Mouse (Mus musculus) telencephalon, adult 2 months (tissue): ENCODE data around the gene Hipk2.
"Not testable (repeated sequence)": the region's sequence is repeated elsewhere in the genome, so short reads cannot be mapped to it uniquely, and the experiment has no call there.

ENCODE experiments used
- DNase-seq: peaks from one replicate; pipeline ENCODE4 v3.0.0-alpha.2; 2011; ENCODE audit warnings: low read depth, low spot score

Gene Hipk2

DNA sequence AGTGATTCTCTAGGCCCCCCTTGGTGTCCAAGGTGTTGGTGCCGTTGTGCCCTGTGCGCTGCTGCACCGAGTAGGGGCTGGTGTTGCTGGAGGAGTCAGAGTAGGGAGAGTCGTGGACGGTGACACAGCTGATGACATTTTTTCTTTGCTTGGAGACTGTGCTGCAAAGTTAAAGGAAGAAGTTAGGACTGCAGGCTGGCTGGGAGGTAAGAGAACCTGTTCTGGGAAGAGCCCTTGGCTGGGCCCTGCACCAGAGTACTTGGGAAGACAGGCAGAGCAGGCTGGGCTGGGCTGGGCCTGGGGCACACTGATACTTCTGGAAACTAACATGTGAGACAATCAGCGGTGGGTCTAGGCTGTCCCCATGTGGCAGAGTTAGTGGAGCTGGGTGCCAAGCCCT is 172.4 kb downstream of the Hipk2 start:
- no peak for DNase-seq

DNA sequence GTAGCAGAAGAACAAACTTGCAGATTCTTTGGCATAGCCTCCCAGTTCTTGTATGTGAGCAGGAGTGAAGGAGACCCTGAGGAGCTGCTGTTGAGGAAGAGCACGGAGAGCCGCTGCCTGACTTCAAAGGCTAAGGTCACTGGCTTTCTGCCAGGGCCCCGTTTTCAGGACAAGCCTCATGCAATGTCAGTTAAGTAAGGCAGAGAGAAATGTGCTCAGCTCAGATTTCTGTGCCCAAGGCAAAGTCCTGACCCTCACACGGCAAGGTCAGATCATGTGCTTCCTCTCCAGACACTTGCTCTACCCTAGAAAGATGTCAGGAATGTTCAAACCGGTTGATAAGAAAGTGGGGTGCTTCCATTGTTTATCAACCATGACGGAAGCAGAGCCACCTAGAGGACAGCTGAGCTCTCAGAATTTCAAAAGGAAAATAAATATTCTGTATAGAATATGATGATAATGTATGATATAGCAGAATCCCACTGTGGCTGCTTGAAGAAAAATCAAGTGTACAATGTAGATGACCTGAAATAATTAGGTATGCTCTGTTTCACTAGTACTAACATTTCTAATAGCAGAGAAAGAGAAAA is 173.1 kb downstream of the Hipk2 start:
- DNase-seq, result no peak

DNA sequence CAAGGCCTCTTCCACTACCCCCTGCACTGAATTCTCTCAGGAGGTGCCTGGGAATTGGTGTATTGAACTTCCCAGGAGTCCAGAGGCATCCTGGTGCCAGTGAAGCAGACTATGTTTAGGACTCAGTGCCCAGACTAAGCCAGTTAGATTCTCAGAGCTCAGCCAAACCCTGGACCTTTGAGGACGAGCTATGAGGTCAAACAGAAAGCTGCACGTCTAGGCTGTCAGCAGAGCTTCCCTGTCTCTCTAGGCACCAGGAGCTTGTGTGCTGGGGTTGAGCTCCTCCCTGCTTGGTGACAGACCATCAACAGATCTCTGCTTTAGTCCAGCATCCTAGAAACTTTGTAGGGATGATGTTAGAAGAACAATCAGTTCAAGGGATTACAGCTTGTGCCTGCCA is 174.5 kb downstream of the Hipk2 start:
- no peak for DNase-seq

DNA sequence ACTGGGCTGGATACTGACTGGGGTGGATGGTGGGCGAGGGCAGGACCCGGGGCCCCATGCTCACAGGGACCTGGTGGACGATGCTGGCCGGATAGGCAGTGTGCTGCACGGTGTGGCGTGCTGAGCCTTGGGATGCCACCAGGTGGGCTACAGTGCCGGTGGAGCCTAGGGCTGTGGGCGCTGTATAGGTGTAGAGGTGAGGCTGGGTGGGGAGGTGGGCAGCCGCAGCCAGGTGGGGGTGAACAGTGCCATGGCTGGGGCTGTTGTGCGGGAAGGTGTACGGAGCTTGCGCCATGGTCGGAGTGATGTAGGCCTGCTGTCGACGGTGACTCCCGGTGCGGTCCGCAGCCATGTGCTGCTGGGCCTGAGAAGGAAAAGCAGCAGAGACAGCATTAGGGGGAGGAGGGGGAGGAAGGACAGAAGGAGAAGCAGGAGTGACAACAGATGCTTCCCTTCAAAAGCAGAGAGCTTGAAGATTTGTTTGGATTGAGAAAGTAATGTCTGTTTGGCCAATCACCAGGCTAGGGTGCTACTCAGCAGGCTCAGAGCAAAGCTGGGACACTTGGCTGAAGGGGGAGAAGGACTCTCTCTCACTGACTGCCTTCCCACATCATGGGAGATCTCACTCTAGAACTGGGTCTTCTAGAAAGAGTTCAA is 177.6 kb downstream of the Hipk2 start:
- DNase-seq, result peak; percentile 36

DNA sequence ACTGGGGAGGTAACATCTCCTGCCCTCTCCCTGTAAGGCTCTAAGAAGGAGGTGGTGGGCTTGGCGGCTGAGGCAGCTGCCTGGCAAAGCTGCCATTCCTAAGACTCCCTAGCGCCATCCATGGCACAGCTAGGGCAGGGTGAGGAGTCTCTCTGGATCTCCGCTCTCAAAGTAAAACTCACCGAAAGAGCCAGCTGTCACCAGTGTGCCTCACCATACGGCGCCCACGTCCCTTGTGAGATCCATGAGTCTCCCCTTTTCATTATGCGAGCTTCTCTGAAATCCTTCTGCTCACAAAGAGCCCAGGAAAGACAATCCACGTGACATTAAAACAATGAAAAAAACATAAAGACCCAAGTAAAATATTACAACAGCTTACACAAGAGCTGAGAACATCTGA is 179.4 kb downstream of the Hipk2 start:
- peak; percentile 41 for DNase-seq

DNA sequence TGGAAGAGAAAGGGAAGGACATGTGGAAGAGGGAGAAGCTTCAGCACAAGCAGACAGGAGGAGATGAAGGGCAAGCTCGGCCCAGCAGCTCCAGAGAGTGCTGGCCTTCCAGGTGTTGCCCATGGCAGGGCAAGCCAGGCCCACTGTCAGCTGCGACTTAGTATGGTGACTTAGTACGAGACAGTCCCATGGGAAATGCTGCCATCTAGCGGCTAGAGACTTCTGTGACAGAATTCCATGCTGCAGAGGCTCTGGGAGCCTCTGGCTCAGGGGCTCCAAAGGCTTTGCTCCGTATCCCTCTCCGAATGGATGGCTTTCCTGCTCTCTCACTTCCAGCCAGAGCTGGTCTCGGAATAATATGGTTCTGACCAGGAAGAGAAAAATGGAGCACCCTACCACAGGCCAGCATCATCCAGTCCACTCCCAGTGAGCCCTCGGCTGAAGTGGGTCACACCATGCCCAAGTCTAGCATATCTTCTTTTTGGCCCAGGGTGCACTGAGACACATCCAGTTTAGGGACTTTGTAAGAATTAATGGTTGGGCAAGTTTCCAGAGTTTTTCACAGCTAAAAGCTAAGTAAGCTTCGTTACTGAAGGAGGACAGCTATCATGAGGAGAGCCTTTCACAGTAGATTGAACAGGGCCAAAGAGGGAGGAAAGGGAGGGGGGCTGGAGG is 180.4 kb downstream of the Hipk2 start:
- DNase-seq, result peak; percentile 81

DNA sequence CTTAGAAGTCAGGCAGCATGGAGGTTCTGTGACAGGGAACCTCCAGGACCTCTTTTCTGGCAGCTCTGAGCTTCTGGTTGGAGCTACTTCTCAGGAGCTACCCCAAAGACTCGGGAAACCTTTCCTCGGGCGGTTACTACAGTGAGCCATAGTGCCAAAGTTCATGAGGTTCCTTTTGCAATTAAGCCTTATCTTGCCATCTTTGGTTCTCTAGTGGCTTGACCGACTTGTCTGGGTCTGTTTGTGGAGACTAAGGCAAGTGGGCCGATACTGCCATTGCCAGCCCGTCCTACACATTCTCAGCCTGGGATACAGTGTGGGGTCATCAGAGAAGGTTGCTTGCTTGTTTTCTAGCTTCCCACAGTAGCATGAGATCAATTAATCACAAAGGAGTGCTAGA is 183.4 kb downstream of the Hipk2 start:
- no peak for DNase-seq

DNA sequence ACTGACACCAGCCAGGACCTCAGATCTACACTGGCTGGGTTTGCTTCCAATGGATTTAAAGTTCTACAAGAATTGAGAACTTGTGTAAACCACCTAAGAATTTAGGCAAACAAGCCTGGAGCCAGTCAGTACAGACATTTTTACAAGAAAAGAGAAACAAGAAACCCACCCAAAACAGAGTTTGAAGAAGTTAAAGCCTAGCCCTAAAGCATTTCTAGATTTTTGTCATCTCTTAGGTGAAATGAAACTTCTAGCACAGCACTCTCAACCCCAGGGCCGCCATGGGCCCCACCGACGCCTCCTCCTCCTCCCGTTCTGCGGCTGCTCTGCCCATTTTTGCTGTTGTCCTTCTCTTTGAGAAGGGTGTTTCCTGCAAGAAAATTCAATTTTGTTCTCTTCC is 184.9 kb downstream of the Hipk2 start:
- DNase-seq, result no peak

DNA sequence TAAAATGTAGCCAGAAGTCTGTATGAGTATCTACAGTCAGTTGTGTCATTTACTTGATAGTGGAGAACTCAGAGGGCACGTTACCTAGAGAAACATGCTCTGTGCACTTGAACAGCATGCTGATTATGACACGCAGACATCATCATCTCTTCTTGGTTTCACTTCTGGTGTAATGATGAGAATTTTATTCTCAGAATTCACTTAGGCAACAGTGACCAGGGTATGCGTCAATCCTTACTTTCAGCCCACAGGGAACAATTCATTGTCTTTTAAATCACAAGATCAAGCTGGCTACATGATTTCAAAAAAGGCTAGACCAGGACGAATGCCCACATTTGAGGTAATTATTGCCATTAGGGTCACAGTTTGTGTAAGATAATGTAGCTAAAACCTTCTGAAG is 185.3 kb downstream of the Hipk2 start:
- DNase-seq, result no peak

DNA sequence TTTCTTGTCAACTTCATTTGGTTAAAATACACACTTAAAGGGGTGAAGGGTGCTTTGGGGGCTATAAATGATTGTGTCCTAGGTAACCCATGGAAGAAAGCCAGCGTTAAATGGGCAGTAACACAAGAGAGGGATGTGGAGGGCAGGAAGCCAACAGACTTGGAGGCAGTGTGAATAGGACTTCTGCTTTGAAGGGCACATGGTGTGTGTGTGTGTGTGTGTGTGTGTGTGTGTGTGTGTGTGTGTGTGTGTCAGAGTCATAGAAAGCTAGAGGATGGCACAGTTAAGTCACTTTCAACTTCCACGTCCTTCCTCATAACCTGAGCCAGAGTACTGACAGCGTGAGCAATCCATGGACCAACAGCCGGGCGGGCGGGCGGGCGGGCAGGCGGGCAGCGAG is 187.1 kb downstream of the Hipk2 start:
- DNase-seq, result no peak

DNA sequence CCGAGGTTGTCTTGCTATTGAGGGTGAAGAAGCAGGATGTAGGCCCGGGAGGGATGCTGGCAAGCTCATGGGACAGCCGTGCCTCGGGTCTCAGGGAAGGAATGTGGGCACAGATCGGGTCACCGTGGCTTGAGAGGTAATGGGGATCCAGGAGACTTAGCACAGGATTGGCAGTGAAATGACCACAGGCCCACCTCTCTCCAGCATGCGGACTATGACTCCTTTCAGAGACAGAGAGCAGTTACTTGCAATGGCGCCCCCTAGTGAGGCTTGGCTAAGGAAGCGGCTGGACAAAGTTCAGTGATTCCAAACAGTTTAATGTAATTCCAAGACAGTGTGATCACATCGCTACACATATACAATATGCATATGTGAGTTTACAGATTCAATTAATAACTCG is 188.7 kb downstream of the Hipk2 start:
- DNase-seq, result no peak

DNA sequence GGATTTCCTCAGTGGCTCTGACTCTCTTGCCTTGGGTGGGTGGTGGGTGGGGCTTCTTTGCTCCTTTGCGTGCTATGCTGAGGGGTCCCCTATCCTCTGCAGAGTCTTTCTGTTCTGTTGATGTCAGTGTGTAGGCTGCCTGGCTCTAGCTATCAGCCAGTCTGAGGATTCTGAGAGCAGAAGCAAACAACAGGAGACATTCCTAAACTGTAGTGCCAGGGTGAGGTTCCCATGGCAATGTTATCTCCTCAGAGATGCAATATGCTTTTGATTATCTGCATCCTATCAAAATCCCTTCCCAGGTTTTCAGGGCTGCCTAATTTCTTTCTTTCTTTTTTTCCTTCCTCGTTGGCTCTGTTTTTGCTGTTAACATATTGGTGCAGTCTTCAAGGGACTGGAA is 193.4 kb downstream of the Hipk2 start:
- DNase-seq, result no peak

DNA sequence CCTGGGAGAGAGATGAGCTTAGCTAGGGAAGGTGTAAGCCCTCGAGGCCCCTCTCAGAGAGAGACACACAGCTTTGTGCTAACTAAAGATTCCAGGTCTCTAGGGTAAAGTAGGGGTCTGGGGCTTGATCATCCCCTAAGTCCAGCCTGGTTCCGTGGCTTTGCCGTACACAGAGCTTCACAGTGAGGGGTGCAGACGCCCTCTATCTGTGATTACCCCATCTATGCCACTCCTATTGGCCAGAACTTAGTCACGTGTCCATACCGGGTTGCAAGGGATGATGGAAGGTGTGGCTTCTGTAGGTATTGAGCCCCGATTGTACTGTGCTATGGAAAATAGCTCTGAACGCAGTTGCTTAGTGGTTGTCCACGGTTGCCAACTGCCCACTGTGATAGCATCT is 198.3 kb downstream of the Hipk2 start:
- no peak for DNase-seq

DNA sequence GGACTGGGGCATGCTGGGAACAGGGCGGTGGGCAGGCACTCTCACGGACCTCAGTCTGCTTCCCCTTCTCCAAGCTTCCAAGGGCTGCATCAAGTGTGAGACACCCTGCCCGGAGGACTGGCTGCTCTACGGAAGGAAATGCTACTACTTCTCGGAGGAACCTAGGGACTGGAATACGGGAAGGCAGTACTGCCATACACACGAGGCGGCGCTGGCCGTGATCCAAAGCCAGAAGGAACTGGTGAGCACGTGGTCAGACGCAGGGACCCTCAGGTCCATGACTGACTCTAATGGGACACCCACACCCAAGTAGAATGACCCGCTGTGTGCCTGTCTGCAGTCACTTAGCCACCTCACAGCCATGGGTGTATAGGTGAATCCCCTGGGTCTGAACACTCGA is 199.2 kb downstream of the Hipk2 start:
- no peak for DNase-seq

DNA sequence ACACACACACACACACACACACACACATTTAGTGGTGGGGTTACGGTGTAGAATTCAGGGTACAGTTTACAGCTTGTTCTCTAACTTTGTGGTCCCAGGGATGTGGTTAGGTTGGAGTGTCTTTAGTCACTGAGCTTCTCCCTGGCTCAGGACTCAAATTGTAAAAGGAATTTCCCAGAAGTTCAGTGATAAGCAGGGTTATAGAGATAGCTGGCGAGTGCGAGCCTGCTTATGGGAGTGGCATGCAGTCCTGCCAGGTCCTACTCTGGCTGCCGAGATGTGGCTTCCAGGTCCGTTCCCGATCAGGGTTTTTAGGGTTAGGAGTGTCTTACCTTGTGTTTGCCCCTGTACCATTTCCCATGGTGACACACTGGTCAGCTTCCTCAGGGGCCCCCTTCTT is 199.7 kb downstream of the Hipk2 start:
- no peak for DNase-seq

DNA sequence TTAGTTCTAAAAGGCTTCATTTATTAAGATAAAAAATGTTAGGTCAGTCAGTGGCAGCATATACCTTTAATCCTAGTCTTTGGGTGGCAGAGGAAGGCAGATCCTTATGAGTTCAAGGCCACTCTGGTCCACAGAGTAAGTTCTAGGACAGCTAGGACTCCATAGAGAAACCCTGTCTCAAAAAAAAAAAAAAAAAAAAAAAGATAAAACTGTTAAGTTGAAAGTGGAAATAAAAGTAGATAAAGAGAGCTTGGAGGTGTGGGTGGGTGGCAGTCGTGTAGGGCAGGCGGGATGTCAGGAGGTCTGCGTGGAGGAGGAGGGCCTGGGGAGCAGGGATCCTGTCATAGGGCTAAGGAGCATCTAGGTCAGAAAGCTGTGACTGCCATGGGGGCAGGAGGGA is 204.0 kb downstream of the Hipk2 start:
- DNase-seq, result no peak

DNA sequence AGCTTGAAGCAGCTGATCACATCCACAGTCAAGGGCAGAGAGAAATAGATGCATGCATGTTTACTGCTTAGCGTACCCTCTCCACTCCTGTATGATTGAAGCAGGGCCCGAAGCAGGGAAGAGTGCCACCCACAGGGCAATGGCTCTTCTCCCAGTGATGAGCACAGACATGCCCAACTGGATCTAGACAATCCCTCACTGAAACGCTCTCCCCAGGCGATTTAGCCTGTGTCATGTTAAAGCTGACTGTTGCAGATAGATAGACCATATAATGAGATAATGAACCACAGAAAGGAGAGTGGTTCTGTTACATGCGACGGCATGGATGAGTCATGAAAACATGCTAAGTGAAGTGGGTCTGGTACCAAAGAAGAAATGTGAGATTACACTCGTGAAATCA is 204.7 kb downstream of the Hipk2 start:
- no peak for DNase-seq

DNA sequence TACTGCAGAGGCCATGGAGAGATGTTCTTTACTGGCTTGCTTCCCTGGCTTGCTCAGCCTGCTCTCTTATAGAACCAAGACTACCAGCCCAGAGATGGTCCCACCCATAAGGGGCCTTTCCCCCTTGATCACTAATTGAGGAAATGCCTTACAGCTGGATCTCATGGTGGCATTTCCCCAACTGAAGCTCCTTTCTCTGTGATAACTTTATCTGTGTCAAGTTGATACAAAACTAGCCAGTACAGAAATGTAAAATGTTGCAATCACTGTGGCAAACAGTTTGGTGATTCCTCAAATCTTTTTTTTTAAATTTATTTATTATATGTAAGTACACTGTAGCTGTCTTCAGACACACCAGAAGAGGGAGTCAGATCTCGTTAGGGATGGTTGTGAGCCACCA is 205.5 kb downstream of the Hipk2 start:
- not testable (repeated sequence) for DNase-seq

DNA sequence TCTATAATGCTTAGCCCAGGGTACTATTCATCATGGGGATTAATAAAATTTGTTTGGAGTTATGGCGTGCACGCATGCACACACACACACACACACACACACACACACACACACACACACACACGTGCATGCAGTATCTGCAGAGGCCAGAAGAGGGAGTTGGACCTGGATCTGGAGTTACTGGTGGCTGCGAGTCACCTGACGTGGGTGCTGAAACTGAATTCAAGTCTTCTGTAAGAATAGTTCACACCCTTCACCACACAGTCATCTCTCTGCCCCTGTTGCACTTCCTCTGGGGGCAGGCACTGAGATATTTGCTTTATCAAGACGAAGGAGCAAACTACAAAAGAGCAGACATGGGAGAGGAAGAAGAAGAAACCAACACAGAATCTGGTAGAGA is 206.4 kb downstream of the Hipk2 start:
- DNase-seq, result no peak

DNA sequence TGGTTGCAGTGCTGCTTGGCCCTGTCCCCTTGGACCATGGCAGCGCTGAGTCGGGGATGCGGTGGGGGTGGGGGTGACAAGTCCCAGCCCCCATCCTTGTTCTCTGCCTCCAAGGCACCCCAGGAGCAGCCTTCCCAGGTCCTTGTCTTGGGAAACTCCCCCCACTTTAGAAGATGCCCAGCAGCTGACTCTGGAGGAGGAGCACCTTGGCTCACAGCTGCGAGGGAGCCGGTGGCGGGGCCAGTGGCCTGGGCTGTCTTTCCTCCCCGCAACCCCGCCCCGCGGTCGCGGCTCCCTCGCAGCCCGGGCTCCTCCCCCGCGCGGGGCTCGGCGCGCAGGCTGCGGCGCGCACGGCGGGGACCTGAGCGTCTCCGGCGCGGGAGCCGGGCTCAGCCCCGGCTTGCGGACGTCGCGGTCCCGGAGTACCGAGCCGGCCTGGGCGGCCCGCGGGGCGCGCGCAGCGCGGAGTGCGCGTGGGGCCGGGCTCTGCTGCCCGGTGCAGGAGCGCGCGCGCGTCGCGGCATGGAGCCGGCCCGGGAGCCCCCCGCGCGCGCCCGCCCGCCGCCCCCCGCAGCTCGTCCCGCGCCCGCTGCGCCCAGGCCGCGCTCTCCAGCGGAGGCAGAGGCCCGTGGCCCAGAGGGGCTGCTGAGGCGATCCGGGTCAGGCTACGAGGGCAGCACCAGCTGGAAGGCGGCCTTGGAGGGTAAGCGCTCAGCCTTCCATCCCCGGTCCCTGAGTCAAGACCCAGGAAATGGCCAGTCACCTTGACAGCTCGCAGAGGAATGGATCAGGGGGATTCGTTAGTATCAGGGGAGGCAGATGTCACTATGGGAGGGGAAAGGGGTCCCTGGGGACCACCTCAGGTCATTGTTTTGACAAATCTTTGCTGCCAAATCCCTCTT is 213.0 kb downstream of the Hipk2 start, which contains the start of gene Clec2l:
TSS of gene Clec2l (plus strand) at position 356 of the 902 bp plus-strand sequence.
- DNase-seq, result no peak

DNA sequence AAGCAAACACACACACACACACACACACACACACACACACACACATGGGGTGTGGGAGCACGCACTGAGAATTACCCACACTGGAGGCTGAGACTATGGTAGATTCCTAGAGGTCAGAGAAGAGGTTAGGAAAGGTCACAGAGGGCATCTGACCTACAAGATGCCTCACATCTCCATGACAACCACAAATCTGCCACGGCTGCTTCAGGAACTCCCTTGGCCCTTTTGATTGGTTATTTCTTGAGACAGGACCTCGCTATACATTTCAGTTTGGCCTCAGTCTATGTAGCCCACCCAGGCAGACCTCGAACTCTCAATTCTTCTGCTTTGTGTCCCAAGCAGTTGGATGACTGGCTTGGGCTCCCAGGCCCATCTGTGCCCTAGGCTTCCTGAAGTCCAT is 214.3 kb downstream of the Hipk2 start:
- no peak for DNase-seq

DNA sequence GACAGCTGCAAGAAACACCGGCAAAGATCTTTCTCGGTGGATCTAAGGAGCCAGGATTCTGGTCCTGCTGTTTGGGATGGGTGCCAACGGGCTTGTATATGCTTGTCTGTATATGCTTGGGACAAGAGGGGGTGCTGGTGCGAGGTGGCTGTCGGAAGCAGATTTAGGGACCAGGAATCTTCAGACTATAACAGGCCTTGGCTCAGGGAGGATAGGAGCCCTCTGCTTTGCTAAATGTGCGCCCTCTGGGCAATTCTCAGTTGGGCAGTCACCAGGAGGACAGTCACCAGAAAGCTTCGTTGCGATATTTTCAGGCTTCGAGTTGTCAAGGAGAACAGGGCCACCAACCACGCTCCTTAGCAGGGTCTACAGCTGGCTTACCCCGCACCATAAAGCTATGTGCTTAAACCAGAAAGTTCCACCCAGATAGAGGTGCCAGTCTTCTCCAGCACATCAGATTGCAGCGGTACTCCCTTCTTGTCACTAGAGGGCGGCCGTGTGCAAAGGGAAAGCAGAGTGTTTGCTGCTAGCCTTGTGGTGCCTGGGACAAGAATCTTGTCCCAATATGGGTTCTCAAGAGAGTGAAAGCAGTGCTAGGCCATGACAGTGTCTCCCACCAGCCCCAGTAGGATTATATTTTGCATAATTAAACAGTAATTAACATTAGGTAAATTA is 225.6 kb downstream of the Hipk2 start:
- peak; percentile 42 for DNase-seq
